Mouse (Mus musculus) telencephalon, adult 2 months (tissue): ENCODE measurements at regions not wholly inside any gene's neighbourhood (a gene's known extent, or its start where the extent isn't known, plus 50 kb on each side); places are given as distances from the start of the nearest gene placed in this dataset.
A peak's percentile ranks its signal among the peaks of the same experiment; 100 is the strongest.

Experiments
- DNase-seq: peaks from one replicate; pipeline ENCODE4 v3.0.0-alpha.2; 2011; ENCODE audit warnings: low read depth, low spot score

DNA sequence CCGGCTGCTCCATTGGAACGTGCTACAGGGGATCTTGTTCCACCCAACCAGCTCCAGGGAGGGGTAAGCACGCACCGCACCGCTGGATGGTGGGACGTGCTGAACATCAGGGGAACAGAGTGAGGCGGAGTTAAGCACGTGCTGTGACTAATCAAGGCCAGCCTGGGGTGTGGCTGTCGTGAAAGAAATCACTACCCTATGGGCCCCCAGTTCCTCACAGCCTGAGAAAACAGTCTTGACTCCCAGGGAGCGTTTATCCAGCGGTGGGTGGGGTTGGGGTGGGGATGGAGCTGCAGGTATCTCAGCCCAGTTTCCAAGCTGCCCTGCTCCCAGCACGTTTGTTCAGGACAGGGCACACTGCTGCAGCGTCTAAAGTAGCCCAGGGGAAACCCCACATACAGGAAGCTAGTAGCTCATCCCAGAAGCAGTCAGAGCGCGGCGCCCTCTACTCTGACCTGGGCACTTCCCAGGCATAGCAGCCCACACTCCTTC lies 113.4 kb upstream of the Egln3 start:
- DNase-seq = no peak

DNA sequence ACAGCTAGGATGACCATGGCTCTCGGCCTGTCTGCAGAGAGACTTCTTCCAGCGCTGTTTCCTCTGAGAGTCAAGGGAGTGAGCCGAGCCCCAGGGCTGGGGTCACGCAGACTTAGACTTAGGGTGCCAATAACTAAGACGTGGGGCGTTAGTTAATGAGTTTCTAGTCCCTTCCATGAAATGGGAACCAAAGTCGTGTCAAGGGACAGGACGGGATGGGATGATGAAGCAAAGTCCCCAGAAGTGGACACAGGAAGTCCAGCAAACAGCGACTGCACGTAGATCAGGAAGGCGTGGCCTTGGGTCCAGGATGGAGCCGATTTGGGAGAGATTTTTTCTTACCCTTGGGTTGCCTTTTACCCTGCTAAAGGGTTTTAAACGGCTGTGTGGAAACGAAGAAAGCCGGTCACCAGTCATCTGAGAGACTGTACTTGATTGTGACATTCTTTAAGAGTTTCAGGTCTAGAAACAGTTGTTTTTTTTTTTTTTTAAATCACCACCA lies 112.5 kb upstream of the Egln3 start:
- no peak for DNase-seq

DNA sequence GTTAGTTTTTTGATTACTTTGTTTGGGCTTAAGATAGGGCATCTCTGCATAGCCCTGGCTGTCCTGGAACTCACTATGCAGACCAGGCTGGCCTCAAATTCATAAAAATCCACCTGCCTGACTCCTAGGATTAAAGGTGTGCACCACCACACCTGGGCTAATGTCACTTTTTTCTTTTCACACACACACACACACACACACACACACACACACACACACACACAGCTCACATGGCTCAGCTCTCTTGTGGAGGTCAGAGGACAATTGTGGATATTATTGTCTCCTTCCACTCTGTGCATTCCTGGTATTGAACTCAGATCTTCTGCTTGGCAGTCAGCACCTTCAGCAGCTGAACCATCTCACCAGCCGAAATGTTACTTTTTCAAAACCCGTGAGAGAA lies 110.5 kb upstream of the Egln3 start:
- no peak for DNase-seq

DNA sequence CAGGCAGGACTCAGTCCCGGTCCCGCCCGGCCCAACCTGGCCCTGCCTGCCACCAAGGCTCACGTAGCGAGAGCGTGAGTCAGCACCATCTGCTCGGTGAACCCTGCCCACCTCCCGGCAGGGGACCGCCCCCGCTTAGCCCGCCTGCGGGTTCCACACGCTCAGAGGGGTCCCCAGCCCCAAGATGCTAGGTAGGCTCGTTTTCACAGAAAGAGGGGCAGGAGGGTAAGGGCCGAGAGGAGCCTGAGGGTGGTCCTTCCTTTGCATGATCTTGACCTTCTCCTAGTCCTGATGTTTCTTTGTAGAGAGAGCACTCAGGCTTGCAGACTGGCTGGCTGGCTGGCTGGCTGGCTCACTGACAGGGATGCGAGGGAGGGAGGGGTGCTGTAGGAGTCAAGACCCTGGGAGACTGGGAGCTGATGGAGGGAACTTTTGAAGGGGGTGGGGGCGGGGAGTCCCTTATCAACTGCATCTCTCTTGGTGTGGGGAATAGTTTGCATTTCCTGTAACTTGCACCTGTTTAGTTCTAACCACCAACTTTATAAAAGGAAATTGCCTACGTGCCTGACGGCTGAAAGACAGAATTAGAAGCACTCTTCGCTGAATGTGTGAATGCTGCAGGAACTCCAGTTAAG lies 109.7 kb upstream of the Egln3 start:
- peak; percentile 70 for DNase-seq

DNA sequence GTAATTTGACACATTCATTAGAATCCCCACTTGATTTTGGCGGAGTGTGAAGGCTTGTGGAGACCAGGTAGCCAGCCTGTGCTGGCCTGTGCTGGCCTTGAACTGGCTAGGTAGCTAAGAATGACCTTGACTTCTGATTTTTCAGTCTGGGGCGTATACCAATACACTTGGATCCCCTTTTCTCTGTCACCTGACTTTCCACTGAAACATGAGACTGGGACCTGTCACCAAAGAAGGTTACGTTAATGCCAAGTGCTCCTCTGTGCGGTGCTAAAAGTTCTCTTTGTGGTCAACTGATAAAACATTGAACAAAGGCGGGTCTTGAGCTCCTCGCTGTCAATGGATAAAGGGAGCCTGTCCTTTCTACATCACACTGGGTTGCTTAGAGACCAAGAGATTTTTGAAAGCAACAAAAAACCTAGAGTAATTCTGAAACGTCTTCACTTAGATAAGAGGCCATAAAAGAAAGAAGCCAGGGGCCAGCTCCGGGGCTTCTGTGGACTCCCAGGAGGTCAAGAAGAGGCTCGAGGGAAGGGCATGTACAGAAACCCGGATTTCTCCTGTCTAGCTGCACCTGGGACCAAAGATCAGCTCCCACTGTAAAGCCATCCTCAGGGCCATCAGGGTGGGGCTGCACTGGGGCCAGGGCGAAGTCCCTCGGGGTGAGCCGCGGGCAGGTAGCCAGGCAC lies 109.0 kb upstream of the Egln3 start:
- DNase-seq = no peak

DNA sequence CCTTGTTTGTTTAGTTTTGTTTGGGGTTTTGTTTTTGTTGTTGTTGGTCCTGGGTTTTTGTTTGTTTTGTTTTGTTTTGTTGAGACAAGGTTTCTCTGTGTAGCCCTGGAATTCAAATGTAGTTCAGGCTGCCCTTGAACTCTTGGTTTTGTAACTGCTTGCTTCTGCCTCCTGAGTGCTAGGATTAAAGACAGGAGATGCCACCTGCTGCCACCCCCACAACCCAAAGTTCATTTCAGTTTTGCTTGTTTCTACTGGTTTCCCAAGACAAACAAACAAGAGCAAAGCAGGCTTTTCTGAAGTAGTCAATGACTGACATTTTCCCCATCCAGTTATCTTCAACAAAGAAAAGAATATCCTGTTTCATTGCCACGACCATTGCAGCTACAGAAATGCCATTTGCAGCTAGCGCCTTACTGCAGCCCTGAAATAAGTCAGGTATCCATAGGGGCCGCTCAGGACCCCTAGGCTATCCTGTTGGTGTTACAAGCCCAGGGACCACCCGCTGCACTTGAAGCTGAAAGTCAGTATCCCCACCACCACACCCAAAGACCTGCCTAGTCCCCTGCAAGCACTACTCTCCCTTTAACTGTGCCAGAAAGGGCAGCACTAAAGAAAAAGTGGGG lies 108.3 kb upstream of the Egln3 start:
- DNase-seq = no peak

DNA sequence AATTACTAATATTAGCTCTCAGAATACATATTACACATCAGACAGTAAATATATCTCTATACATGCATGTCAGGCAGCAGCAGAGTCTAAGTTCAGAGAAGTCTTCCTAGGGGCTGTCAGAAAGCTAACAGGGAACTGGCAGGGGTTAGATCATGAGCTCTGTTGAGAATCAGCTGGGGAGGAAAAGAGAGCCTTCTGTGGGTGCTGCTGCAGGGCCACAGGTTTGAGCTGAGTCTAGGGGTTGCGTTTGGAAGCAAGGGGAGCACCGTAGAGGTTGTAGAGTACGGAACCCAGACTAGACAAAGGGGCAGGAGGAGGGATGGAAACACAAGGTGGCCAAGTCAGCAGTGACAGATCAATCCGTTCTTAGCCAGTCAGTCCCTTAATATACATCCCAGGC lies 106.2 kb upstream of the Egln3 start:
- DNase-seq = no peak

DNA sequence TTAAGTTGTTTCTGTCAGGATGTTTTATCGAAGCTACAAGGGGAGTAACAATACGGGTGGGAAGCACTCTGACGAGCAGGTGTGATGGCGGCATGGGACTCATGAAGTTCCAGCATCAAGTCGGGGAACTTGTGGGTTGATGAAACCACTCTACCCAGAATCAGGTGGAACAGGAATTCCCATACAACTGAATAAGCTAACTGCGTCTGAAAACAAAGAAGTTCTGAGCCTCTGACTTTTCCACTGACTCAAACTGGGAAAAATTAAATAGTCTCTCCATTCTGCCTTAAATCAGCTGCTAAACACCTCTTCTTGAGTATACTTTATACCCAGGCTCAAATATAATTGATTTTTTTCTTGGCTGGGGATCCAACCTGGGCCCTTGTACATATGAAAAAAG lies 105.6 kb upstream of the Egln3 start:
- no peak for DNase-seq

DNA sequence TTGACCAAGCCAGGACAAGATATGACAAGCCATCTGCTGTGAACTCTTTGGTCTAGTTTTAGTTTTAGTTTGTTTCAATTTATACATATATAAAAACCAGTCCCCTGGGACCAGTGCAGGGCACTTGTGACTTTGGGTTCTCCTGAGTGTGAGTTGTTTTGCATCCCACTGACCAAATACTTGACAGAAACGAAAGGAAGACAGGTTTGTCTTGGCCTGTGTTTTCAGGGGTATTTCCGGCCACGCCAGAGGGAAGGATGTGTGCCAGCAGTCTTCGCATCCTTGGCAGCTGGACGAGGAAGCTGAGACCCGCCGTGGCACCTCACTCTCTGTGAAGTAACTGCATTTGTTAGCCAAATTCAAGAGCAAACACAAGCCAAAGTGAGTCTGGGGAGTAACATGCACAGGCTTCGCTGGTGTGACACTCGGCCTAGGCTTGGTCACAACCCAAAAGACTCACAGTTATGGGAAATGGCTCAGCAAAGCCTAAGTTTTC lies 101.5 kb upstream of the Egln3 start:
- no peak for DNase-seq

DNA sequence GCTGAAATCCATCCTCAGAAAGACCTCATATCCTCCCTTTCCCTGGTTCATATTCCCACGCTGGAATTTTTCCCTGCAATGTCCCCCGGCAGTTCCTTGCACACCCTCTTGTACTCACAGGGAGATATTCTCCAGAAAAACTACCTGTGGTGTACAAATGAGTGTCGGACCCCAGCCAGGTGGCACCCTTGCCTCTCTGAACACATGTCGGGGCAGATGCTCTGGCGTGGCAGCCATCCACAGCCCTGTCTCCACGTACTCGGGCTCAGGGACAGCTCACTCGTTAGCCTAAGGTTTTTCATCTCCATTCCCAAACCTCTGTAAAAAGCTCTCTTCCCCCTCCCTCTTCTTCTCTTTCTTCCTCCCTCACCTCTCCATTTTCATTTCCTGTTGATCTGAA lies 100.1 kb upstream of the Egln3 start:
- DNase-seq = no peak

DNA sequence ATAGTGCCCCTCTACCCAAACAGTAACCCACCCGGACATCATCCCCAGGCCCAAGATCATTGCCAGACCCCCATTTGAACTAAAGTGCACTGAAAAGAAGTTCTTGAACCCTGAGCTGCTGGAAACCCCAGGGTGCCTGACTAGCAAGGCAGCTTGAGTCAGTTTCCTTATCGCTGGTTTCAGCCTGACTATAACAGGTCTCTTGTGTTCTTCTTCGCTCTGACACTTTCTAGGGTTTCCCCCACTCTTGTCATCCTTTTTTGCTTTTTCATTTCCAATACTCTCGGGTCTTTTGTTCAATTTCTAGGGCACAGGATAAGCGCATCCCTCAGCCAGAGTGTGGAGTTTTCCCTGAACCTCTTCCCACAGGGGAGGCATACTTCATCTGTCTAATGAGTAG lies 95.8 kb upstream of the Egln3 start:
- no peak for DNase-seq

DNA sequence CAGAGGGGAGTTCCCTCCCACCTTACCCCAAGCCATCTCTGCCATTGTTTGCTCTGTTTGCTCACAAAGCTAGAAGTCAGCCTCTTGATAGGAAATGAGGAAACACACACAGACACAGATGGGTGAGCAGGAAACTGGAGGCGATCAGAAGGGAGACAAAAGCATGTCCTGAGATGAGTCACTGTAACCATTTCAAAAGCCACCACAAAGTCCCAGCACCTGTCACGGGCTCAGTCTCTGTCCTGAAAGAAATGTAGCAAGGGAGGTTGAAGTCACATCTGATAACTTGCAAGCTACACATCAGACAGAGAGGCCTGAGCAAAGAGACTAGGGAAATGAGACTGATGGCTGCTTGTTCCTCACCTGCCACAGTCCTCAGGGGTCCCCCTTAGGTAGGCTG lies 89.6 kb upstream of the Egln3 start:
- no peak for DNase-seq

DNA sequence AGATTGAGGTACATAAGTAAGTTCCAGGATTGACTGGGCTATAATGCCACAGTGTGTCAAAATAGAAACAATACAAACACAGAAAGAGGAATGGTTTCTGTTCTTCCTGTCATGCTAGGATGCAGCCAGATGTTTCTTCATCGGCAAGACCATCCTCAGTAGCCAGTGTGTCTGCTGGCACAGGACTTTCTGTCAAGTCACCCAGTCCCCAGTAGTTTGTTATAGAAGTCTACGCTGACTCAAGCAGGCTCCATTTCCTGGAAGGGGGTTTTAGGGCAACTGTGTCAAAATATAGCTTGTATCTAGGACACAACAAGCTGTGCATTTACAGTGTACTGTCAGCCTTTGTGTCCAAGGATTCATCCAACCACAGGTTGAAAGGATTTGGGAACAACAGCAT lies 86.7 kb upstream of the Egln3 start:
- DNase-seq = no peak

DNA sequence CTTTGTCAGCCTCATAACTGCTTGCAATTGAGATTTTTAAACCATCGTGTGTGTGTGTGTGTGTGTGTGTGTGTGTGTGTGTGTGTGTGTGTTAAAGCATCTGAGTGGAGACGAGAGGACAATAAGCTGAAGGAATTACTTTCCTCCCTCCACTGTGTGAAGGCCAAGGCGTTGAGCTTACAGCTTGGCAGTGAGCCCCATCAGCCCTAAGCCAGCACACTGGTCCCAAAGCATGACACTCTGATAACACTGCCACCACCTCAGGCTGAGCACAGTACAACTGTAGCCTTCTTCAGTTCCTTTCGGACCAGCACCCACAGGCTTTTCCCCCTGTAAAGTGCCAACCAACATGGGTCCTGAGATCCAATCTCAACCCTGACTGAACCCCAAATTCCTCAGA lies 85.1 kb upstream of the Egln3 start:
- no peak for DNase-seq

DNA sequence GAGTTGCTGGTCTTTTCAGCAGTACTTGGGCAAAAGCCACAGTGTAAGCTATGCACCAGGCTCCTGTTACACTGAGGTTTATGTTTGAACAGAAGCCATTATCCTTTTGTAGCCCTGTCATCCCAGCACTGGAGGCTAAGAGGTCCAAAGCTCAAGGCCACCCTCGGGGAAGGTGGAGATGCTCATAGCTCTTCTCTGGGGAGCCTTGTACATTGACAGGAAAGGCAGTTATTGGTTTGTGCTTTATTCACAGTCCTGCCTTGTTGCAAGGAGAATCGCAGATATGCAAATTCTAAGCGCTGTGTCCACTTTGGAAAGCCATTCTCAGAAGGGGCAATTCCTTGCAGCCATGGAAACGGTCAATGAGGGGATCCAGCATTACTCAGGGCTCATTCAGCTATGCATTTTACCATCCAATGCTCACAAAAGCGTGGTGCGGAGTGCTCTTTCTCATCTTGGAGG lies 84.4 kb upstream of the Egln3 start:
- DNase-seq = no peak

DNA sequence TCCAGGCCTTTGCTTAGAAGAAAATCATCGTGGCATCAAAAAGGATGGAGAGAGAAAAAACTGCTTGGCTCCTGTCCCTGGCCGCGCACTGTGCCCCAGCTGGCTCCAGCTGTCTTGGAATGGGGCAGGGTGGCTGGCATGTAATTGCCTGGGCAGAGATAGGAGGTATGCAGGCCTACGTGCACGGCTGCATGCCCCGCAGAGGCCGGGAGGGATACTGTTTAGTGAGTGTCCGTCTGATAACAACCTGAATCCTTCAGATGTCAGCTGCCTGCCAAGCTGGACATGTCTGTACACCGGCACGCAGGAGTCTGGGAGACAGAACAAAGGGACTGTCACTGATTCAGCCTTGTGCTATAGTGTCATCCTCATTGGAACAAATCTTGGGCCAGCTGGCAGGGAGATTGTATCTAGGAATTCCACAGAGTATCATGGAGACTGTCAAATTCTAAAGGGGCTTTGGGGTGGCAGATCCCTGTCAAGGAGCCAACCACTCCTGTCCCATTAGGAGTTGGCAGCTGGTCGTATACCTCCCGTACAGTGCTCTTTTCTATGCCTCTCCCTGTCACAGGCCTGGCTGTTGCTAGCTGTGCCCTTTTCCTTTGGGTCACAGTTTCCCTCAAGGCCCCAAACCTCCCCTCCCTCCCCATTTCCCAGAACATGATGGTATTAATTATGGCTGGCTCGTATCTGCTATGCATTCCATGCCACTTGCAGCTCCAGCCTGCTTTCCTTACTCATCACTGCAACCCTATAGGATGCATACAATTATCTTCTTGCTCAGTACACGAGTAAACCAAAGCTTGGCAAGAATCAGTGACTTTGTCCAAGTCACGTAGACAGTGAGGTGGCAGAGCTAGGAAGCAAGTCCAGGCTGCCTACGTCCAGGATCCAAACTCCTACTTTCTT lies 83.5 kb upstream of the Egln3 start:
- no peak for DNase-seq

DNA sequence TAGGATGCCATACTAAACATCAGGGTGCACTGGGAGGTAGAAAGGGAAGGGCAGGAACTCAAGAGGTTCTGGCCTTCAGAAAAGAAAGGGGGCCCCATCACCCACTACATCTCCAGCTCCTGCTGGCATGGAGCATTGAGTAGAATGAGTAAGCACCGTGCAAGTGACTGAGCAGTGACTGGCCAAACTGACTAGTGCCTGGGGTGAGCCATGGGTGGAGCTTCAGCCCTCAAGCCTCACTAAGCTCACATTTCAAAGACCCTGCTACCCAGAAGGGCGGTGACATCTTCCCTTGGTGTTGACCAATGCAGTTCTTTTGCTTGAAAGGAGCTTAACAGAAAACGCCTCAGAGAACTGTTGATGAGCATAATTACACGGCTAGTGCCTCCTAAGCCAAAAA lies 80.0 kb upstream of the Egln3 start:
- DNase-seq = no peak

DNA sequence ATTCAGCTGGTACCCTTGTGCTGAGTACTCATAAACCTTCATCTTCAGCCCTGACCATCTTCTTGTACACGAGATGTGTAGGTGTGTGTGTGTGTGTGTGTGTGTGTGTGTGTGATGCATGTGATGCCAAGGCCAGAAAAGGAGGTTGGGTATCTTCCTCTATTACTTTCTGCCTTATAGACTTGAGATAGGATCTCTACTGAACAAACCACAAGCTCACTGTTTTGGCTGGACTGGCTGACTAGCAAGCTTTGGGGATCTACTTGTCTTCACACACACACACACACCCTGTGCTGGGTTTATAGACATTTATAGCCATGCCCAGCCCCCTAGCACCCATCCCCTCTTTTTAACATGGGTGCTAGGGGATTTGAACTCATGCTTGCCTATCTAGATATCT lies 79.4 kb upstream of the Egln3 start:
- DNase-seq = no peak

DNA sequence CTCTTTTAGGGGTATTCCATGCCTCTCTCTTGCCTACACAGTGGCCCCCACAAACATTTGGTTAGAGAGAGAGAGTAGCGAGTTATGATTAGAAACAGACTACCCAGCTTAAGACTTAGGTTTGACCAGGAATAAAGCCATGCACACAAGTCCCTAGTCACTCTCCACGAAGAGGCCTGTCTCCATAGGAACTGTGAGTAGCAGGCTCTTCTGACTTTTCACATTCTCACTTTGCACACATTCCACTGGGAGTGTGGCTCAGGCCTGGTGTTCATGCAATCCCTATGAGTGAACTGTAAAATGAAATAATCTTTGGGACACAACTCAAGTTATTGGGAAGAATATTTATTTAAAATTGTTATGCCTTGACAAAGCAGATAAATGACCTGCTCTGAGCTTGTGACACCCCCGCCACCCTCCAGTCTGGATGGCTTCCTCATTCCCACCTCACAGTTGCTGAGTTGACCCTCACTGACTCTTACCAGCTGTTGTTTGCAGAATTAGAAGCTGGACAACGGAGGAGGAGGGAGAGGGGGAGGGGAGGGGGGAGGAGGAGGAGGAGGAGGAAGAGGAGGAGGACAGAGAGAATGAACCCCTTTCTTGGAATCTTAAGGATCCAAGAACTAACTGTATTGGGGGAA lies 78.7 kb upstream of the Egln3 start:
- no peak for DNase-seq

DNA sequence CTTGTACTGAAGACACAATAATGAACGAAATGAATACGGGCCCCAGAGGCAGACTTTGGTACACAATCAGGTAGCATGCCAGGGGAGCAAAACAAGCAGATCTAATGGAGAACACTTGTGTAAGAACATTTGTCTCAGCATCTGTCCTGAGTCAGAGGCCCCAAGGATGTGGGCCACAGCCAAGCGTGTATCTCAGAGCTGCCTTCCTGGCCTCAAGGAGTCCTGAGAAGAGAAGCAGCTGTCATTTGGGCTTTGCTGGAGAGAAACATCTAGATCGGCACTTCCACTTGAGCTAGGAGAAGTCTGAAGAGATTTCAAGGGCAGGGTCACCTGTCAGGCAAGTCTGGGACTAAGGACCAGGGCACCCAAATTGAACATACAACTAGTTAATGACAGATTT lies 76.8 kb upstream of the Egln3 start:
- DNase-seq = no peak

DNA sequence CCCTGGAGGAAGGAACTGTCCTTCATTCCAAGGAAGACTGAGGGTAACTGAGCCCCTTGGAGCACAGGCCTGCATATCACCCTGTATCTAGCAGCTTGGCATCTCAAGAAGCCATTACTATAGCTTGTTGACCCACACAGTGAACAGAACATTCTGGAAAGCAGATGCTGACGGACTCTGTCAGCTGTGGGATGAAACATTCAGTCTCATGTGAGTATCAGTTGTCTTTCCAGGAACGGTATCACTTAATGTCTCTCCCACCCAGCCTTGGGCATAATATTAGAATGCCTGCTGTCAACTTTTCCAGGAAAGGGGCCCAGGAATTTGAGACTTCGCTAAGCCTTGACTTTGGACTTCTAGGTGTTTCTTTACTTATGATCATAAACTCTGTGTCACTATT lies 76.3 kb upstream of the Egln3 start:
- no peak for DNase-seq
